Mouse (Mus musculus) cortical plate, adult 2 months (tissue): ENCODE measurements around the gene L3mbtl4. TPM values are rescaled to one million over a fixed set of nuclear protein-coding genes. Genes with fewer than 3 reads are reported as not detected.

ENCODE experiments used
- H3K27ac ChIP-seq: fragments of 200-500 bp; 2 replicates; pipeline ENCODE4 v1.5.1; 2012; ENCODE audit warnings: low read length, control low read depth, inconsistent platforms; ENCODE audit not compliant: insufficient read depth
- H3K4me1 ChIP-seq: fragments of 200-500 bp; 2 replicates; pipeline ENCODE4 v1.6.1; 2011; ENCODE audit warnings: low read length; ENCODE audit not compliant: control insufficient read depth, insufficient read depth
- H3K4me3 ChIP-seq: fragments of 200-500 bp; 2 replicates; pipeline ENCODE4 v1.5.1; 2011; ENCODE audit warnings: mild to moderate bottlenecking, low read length, control low read depth; ENCODE audit not compliant: insufficient read depth
- CTCF ChIP-seq: fragments of 200-500 bp; IDR thresholded peaks from 2 replicates; pipeline ENCODE4 v1.5.1; 2011; ENCODE audit warnings: mild to moderate bottlenecking, control low read depth, low read length; ENCODE audit not compliant: insufficient read depth; ENCODE audit errors: extremely low read depth
- POLR2A ChIP-seq: fragments of 200-500 bp; IDR thresholded peaks from 2 replicates; pipeline ENCODE4 v1.6.1; 2011; ENCODE audit warnings: mild to moderate bottlenecking, low read length, control low read depth; ENCODE audit not compliant: insufficient read depth; ENCODE audit errors: extremely low read depth
- polyA plus RNA-seq: library from polyadenylated mRNA; depleted of rRNA; stranded (reverse); fragments of >200 nt; gene quantifications from 2 replicates; pipeline ENCODE4 v1.2.3, GENCODE M21; 2012

Gene L3mbtl4
- polyA plus RNA-seq, 1 experiment, result 0.90 TPM

- no peak overlapping the region for H3K27ac ChIP-seq
- H3K4me1 ChIP-seq, result no peaks in the 10 kb centered on the region
- no peak overlapping the region for H3K4me3 ChIP-seq
- TF ChIP-seq POLR2A (no peak), CTCF (no peak)
These were observed 14.5 kb downstream of the L3mbtl4 start for GRCm38 (mm10) chr17:68288094-68288493.

- no peaks in the 10 kb centered on the region for H3K4me1 ChIP-seq
- no peak overlapping the region for H3K4me3 ChIP-seq
- no peak for TF ChIP-seq POLR2A
- no peak for TF ChIP-seq CTCF
- no peak overlapping the region for H3K27ac ChIP-seq
These were observed 15.1 kb downstream of the L3mbtl4 start for GRCm38 (mm10) chr17:68288699-68289098.

DNA sequence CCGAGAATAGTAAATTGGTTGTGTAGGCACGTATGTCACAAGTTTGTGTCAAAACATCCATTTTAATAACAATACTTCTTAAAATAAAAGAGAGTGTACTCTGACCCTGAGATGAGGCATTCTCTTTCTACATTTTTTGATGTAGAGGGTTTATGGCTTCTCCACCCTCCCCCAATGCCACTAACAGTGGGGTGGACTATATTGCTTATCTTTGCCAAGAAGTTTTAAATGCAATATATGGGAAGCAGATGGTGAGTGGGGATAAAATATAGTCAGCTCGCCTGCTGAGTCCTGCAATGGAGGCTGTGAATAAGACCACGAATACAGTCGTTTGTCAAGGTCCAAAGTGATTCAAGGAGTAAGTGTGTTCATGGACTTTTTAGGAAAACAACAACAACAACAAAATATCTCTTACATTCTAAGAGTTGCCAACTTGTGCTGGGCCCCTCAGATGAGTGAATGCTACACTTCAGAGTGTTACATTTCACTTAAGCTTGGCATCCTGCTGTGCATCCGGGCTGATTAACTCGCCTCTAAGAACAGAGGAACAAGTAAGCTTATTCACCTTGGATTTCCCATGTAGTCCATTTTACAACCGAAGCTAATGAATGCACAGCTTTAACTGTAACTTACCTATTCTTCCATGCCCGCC is 18.2 kb downstream of the L3mbtl4 start:
- no peaks in the 10 kb centered on the region for H3K4me1 ChIP-seq
- TF ChIP-seq CTCF (no peak), POLR2A (no peak)
- H3K27ac ChIP-seq, result no peak overlapping the region
- H3K4me3 ChIP-seq, result no peak overlapping the region

DNA sequence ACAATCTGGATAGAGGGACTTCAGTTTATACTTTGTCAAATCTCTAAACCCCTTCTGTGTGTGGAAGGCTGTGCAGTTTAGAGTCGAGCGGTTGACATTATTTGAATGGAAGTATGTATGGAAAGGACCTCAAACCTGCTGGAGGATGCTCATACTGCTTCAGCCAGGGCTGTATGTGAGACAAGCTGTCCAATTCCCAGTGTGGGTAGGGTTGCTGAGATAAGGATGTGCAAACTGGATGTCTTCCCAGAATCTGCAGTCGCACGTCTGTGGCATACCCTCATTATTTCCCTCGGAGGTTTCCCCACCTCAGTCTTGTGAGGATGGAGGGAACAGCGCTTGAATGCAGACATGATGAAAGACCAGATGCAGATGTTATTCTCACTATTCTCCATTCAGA is 34.8 kb downstream of the L3mbtl4 start:
- H3K27ac ChIP-seq, result no peak overlapping the region

DNA sequence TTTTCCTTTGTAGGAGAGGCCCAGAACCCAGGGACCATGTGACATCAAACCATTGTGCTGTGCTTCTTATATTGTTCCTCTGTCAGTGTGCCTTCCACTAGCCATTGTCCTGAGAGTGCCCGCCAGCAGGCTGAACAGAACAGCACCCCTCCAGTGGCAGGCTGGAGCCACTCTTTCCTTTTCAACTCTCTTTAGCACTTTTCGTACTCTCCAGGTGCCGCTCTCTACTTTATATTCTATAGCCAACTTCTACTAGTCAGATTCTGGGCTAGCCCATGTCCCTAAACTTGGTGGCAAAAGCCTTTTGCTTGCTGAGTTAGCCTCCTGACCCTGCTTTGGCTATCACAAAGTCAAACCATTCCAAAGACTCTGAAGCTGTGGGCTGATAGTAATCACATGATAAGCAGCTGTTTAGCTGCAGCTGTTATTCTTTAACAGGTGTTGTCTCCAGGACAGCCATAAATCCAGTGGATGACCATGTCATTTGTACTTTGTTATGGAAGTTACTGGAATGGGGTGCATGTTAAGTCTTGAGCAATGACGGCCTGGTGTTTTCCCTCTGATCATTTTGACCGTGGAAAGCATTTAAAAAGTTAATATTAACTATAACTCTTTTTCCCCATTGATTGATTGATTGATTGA is 38.8 kb downstream of the L3mbtl4 start:
- H3K4me1 ChIP-seq, result no peaks in the 10 kb centered on the region
- no peak overlapping the region for H3K4me3 ChIP-seq
- H3K27ac ChIP-seq, result no peak overlapping the region
- TF ChIP-seq CTCF (no peak), POLR2A (no peak)

More for the DNA sequence above, 34.8 kb downstream of the L3mbtl4 start:
- H3K4me1 ChIP-seq, result no peaks in the 10 kb centered on the region
- TF ChIP-seq CTCF (no peak), POLR2A (no peak)
- no peak overlapping the region for H3K4me3 ChIP-seq

DNA sequence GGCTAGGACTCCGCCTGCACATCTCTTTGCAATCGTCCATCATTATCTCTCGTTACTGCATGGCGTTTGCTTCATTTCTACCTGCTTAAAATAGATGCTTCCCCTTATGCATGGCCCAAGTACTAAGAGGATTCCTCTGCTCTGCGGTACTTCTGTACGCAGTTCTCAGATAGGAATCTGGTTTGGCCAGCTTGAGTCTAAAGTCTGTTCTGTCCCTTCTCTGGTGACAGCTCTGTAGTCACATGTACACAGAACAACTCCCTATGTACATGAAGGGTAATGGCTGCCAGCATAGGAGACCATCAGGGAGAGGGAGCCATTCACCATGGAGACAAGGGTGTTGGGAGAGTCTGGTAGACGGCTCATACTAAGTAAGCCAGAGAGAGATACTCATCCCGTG is 47.3 kb downstream of the L3mbtl4 start:
- no peak overlapping the region for H3K4me3 ChIP-seq
- TF ChIP-seq POLR2A (no peak), CTCF (no peak)
- no peak overlapping the region for H3K27ac ChIP-seq
- H3K4me1 ChIP-seq, result no peaks in the 10 kb centered on the region

GRCm38 (mm10) chr17:68322607-68323006 is 49.0 kb downstream of the L3mbtl4 start:
- TF ChIP-seq CTCF, result no peak
- no peak for TF ChIP-seq POLR2A
- no peak overlapping the region for H3K27ac ChIP-seq
- H3K4me1 ChIP-seq, result no peaks in the 10 kb centered on the region

GRCm38 (mm10) chr17:68332225-68332624 is 58.6 kb downstream of the L3mbtl4 start:
- no peak overlapping the region for H3K4me3 ChIP-seq
- no peak overlapping the region for H3K27ac ChIP-seq
- no peaks in the 10 kb centered on the region for H3K4me1 ChIP-seq
- TF ChIP-seq CTCF, result no peak
- no peak for TF ChIP-seq POLR2A

More at GRCm38 (mm10) chr17:68322607-68323006, 49.0 kb downstream of the L3mbtl4 start:
- no peak overlapping the region for H3K4me3 ChIP-seq

DNA sequence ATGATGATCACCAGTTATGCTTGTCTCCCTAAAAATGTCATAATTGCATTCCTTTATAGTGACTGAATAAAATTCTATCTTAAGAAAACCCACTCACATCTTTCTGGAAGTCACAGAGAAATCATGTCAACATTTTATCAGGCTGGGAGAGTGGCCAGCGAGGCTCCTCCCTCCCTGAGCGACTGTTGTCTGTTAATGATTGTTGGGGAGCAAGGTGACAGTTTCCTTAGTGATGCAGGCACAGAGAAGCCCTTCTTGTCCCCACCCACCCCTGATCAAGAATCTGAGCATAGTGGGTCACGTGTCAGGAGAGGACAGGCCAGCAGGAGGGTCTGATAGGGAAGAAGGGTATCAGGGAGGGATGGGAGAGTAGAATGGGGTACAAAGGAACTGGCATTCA is 59.8 kb downstream of the L3mbtl4 start:
- no peak for TF ChIP-seq POLR2A
- TF ChIP-seq CTCF, result no peak

More for the DNA sequence above, 59.8 kb downstream of the L3mbtl4 start:
- Histone ChIP-seq H3K27ac (no peak overlapping the region), H3K4me1 (no peaks in the 10 kb centered on the region), H3K4me3 (no peak overlapping the region)
